Mouse (Mus musculus) kidney, adult 2 months (tissue): Measurements from ENCODE around the gene Ubac1. TPM values are rescaled to one million over a fixed set of nuclear protein-coding genes. Genes with fewer than 3 reads are reported as not detected.

Experiments used
- DNase-seq: peaks from one replicate; pipeline ENCODE4 v3.0.0; 2021
- H3K27ac ChIP-seq: fragments of 200-500 bp; 2 replicates; pipeline ENCODE4 v1.5.1; 2012; ENCODE audit warnings: low read depth, low read length, control low read depth, inconsistent platforms; ENCODE audit not compliant: insufficient read depth
- H3K27me3 ChIP-seq: fragments of 200-500 bp; replicated peaks from 2 replicates; pipeline ENCODE4 v1.6.1; 2012; ENCODE audit warnings: mild to moderate bottlenecking, moderate library complexity, low read length, inconsistent platforms; ENCODE audit not compliant: control insufficient read depth, insufficient read depth
- H3K36me3 ChIP-seq: fragments of 200-500 bp; 2 replicates; pipeline ENCODE4 v1.6.1; 2012; ENCODE audit warnings: mild to moderate bottlenecking, moderate library complexity, low read length, inconsistent platforms; ENCODE audit not compliant: control insufficient read depth, insufficient read depth
- H3K4me1 ChIP-seq: fragments of 200-500 bp; 2 replicates; pipeline ENCODE4 v1.6.1; 2011; ENCODE audit warnings: low read length; ENCODE audit not compliant: control insufficient read depth, insufficient read depth
- H3K4me3 ChIP-seq: fragments of 200-500 bp; 2 replicates; pipeline ENCODE4 v1.5.1; 2011; ENCODE audit warnings: mild to moderate bottlenecking, low read depth, low read length, control low read depth; ENCODE audit not compliant: insufficient read depth
- CTCF ChIP-seq: fragments of 200-500 bp; conservative IDR thresholded peaks from 2 replicates; pipeline ENCODE4 v1.5.1; 2011; ENCODE audit warnings: low read depth, mild to moderate bottlenecking, control low read depth, low read length, moderate library complexity, mixed read lengths; ENCODE audit not compliant: insufficient read depth, insufficient read length
- POLR2A ChIP-seq: fragments of 200-500 bp; IDR thresholded peaks from one replicate; pipeline ENCODE4 v1.6.1; 2011; ENCODE audit warnings: low read depth, low read length, control low read depth
- WGBS: fragments of 180-500 bp; shearing (Covaris S2); methylation state at CpG from one replicate; pipeline ENCODE4 v1.1.7; 2018; 5-methylcytosine and 5-hydroxymethylcytosine counted together
- polyA plus RNA-seq: library from polyadenylated mRNA; depleted of rRNA; stranded (reverse); fragments of >200 nt; gene quantifications from 2 replicates; pipeline ENCODE4 v1.2.3, GENCODE M21; 2012

Ubac1 gene
- polyA plus RNA-seq, 1 experiment, result 65.8 TPM

DNA sequence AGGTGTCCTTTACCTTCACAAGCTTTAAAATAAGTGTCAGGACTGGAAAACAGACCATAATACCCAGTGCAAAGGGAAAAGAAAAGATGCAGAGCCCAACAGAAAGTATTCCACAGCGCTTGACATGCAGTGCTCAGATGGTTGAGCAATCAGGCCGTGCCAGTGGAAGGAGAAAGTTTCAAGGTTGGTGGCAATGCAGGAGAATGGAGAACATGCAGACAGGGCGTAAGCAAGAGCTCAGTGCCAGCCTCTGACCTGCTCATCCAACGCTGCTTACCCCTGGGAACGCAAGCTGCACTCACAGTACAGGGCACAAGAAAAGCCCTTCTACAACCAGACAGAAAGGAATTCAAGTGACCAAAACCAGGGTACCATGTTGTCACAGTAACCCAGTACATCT lies 20.4 kb downstream of the Ubac1 start:
- no peak overlapping the region for H3K27ac ChIP-seq
- TF ChIP-seq CTCF, result no peak
- TF ChIP-seq POLR2A, result no peak
- no peaks in the 10 kb centered on the region for H3K27me3 ChIP-seq
- DNase-seq, result no peak
- no peaks in the 10 kb centered on the region for H3K4me1 ChIP-seq
- no peak overlapping the region for H3K4me3 ChIP-seq
- peaks cover 5% of the 10 kb centered on the region for H3K36me3 ChIP-seq
- 92% methylated on average over 5 of the region's 5 CpGs for WGBS

DNA sequence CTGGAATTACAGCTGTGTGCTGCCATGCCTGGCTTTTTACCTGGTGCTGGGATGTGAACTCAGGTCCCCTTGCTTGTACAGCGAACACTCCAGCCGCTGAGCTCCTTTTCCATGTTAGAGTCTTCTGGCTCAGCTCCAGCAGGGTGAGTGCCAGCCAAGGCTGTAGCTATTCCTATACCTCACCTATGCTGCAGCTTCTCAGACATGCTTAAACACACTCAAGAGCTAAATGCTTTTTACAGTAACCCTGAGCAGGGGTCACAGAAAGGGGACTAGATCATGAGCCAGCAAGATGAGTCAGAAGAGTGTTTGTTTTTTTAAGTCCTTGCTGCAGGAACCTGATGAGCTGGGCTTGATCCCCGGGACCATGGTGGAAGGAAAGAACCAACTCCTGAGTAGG lies 23.8 kb downstream of the Ubac1 start:
- Histone ChIP-seq H3K4me1 (no peaks in the 10 kb centered on the region), H3K27me3 (no peaks in the 10 kb centered on the region), H3K36me3 (peaks cover 2% of the 10 kb centered on the region), H3K4me3 (no peak overlapping the region), H3K27ac (no peak overlapping the region)
- WGBS, result 79% methylated on average over 3 of the region's 3 CpGs
- no peak for TF ChIP-seq POLR2A
- TF ChIP-seq CTCF, result no peak
- DNase-seq, result no peak

DNA sequence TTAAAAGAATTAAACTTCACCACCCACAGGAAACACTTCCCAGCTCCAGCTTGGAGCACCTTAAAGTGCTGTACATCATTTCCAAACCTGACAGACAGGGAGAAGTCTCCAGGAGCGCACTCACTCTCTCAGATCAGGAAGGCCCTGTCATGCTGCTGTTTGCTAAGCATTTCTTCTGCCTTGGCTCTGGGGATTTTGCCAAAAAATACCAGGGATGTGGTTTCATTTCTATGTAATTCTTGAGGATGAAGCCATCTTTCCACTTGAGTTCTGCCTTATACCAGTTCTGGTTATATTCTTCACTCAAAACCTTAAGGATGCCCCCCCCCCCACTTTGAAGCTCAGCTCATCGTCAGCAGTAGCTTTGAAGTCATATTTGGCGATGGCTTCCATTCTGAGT lies 26.8 kb downstream of the Ubac1 start:
- H3K27me3 ChIP-seq, result no peaks in the 10 kb centered on the region
- H3K4me3 ChIP-seq, result no peak overlapping the region
- H3K27ac ChIP-seq, result no peak overlapping the region
- no peaks in the 10 kb centered on the region; the same call in none of the 2 replicates for H3K36me3 ChIP-seq
- WGBS, result 83% methylated on average over 3 of the region's 3 CpGs
- H3K4me1 ChIP-seq, result no peaks in the 10 kb centered on the region
- TF ChIP-seq POLR2A, result no peak
- TF ChIP-seq CTCF, result no peak
- no peak for DNase-seq

DNA sequence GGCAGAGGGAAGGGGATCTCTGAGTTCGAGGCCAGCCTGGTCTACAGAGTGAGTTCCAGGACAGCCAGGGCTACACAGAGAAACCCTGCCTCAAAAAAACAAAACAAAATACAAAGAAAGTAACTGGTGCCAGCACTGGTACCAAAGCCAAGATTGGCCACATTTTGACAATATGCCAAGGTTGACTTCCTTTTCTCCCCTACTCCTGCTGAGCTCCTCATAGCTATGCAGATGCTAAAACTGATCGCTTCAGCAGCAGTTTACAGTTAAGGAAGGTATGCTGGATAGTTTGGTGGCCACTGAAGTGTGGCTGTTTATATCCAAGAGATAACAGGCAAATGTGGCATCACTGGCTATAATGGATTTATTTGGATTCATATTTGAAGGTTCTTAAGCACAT lies 29.3 kb downstream of the Ubac1 start:
- no peak for DNase-seq
- TF ChIP-seq POLR2A, result no peak
- no peak for TF ChIP-seq CTCF
- 62% methylated on average over 2 of the region's 2 CpGs for WGBS

DNA sequence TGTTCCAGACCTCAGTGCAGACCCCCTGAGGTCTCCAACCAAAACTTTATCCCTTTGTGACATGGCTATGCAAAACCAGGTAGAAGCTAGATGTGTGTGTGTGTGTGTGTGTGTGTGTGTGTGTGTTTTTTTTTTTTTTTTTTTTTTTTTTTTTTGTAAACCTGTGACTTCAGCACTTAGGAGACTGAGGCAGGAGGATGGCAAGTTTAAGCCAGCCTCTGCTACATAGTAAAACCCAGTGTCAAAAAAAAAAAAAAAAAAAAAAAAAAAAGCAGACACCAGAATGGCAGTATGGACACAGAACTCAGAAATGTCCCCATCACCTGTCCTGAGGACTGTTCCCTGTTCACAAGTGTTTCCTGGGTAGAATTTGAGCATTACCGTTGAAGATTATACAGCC lies 31.9 kb downstream of the Ubac1 start:
- H3K36me3 ChIP-seq, result no peaks in the 10 kb centered on the region
- no peak overlapping the region for H3K4me3 ChIP-seq
- no peaks in the 10 kb centered on the region for H3K27me3 ChIP-seq
- H3K27ac ChIP-seq, result no peak overlapping the region
- TF ChIP-seq POLR2A (no peak), CTCF (no peak)
- no peaks in the 10 kb centered on the region for H3K4me1 ChIP-seq
- DNase-seq, result no peak
- 88% methylated on average over 1 of the region's 1 CpGs for WGBS

More for the DNA sequence above, 29.3 kb downstream of the Ubac1 start:
- Histone ChIP-seq H3K27me3 (no peaks in the 10 kb centered on the region), H3K4me1 (no peaks in the 10 kb centered on the region), H3K27ac (no peak overlapping the region), H3K4me3 (no peak overlapping the region), H3K36me3 (no peaks in the 10 kb centered on the region)

DNA sequence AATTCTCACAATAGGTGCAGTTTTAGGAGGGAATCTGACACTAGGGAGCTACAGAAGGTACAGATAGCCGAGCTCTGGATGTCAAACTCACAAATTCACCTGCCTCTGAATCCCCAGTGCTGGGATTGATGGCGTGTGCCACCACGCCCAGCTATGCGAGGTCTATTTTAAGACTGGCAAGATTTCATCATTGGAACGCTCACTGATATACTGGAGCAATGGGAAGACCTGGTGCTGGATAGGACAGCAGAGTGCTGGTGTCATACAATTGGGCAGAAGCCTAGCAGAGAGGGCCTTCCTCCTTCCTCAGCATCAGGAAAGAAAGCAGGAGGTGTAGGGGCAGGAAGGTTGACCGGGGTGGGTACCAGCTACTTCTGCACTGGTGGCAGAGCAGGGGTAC lies 33.7 kb downstream of the Ubac1 start:
- no peak for DNase-seq
- TF ChIP-seq POLR2A, result no peak
- TF ChIP-seq CTCF, result no peak
- H3K4me1 ChIP-seq, result peaks cover 5% of the 10 kb centered on the region
- 94% methylated on average over 6 of the region's 6 CpGs for WGBS
- no peaks in the 10 kb centered on the region for H3K36me3 ChIP-seq
- H3K4me3 ChIP-seq, result no peak overlapping the region
- no peaks in the 10 kb centered on the region for H3K27me3 ChIP-seq
- no peak overlapping the region for H3K27ac ChIP-seq

DNA sequence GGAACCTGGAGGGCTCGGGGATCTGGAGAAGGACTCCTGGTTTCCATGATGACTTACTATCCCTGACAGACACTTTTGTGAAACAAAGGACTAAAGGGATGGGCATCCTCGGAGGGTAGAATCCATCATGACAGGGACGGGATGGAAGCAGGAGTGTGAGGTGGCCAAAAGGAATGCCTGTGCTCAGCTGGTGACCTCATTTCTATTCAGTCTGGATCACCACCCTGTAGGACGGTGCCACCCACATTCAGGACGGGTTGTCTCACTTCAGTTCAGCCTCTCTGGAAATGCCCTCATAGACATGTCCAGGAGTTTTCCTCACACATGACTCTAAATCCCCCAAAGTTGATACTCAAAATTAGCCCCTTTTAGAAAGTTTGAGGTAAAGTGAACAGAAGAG lies 34.9 kb downstream of the Ubac1 start:
- TF ChIP-seq CTCF (no peak), POLR2A (no peak)
- Histone ChIP-seq H3K4me3 (no peak overlapping the region), H3K27me3 (no peaks in the 10 kb centered on the region), H3K4me1 (peaks cover 5% of the 10 kb centered on the region), H3K36me3 (no peaks in the 10 kb centered on the region), H3K27ac (no peak overlapping the region)
- no peak for DNase-seq
- WGBS, result 77% methylated on average over 5 of the region's 5 CpGs
